Mouse (Mus musculus) heart, adult 2 months (tissue): ENCODE measurements around the gene Mrpl30.

ENCODE experiments used
- CTCF ChIP-seq: fragments of 200-600 bp; IDR thresholded peaks from 2 replicates; pipeline ENCODE4 v1.8.1; 2022; ENCODE audit warnings: antibody characterized with exemption, mild to moderate bottlenecking, moderate library complexity
- EP300 ChIP-seq: fragments of 200-500 bp; IDR thresholded peaks from 2 replicates; pipeline ENCODE4 v1.6.1; 2011; ENCODE audit warnings: low read depth, low read length, control low read depth; ENCODE audit not compliant: insufficient read depth
- POLR2A ChIP-seq: fragments of 200-500 bp; IDR thresholded peaks from 2 replicates; pipeline ENCODE4 v1.6.1; 2011; ENCODE audit warnings: mild to moderate bottlenecking, low read depth, low read length, control low read depth; ENCODE audit not compliant: insufficient read depth

GRCm38 (mm10) chr1:37866286-37866685 lies 24.0 kb upstream of the Mrpl30 start, which contains the start of gene Tsga10:
- TF ChIP-seq CTCF (no peak), POLR2A (no peak), EP300 (no peak)
